Mouse (Mus musculus) CH12.LX (cell line): ENCODE results near the gene Csad.

Source experiments
- CTCF ChIP-seq, 2 experiments: IDR thresholded peaks in 1 of 2; conservative IDR thresholded peaks in 1 of 2; 2 replicates each; pipeline ENCODE4 v1.5.1; 2011 to 2012; ENCODE audit warnings: low read depth in 2 of 2, low read length in 2 of 2, improper control_type of control experiment in 1 of 2, inconsistent platforms in 1 of 2, mild to moderate bottlenecking in 1 of 2, moderate library complexity in 1 of 2
- EP300 ChIP-seq: IDR thresholded peaks from 2 replicates; pipeline ENCODE4 v1.6.1; 2011; ENCODE audit warnings: low read length, improper control_type of control experiment
- KAT2A ChIP-seq: IDR thresholded peaks from 2 replicates; pipeline ENCODE4 v1.6.1; 2012; ENCODE audit warnings: low read length, improper control_type of control experiment, inconsistent platforms; ENCODE audit not compliant: insufficient replicate concordance
- MAFK ChIP-seq: IDR thresholded peaks from 2 replicates; pipeline ENCODE4 v1.6.1; 2011; ENCODE audit warnings: low read length, improper control_type of control experiment; ENCODE audit not compliant: insufficient replicate concordance
- NRF1 ChIP-seq: IDR thresholded peaks from 2 replicates; pipeline ENCODE4 v1.6.1; 2014; ENCODE audit warnings: low read depth, mild to moderate bottlenecking, inconsistent platforms, low read length, improper control_type of control experiment, moderate library complexity
- POLR2AphosphoS2 ChIP-seq: IDR thresholded peaks from 2 replicates; pipeline ENCODE4 v1.6.1; 2011; ENCODE audit warnings: low read depth, low read length, improper control_type of control experiment

- TF ChIP-seq EP300 (no peak), CTCF (conservative IDR thresholded peaks at IDR 0.05 in 1 of 2, IDR thresholded peaks at IDR 0.05 in 1 of 2; ENCODE audit: low read depth in 2 of 2, low read length in 2 of 2) (no peak), KAT2A (no peak), NRF1 (no peak), POLR2AphosphoS2 (no peak), MAFK (no peak)
Observed at GRCm38 (mm10) chr15:102179924-102180323, 24.6 kb downstream of the Csad start.
